Mouse (Mus musculus) MEL (cell line): ENCODE results near the gene Pmm1. TPM values are rescaled to one million over a fixed set of nuclear protein-coding genes. Genes with fewer than 3 reads are reported as not detected.

Experiments
- DNase-seq: peaks from one replicate; pipeline ENCODE4 v3.0.0; 2011; ENCODE audit warnings: low read depth, low spot score
- H3K27ac ChIP-seq: 2 replicates; pipeline ENCODE4 v1.5.1; 2012; ENCODE audit warnings: low read depth, mild to moderate bottlenecking, control low read depth, low read length, moderate library complexity; ENCODE audit not compliant: control insufficient read depth
- H3K27me3 ChIP-seq, 2 experiments: fragments of 150-350 bp in 1 of 2; sonication (generic) in 1 of 2; 2 replicates each; pipeline ENCODE4 v1.6.1; 2012; ENCODE audit warnings: low read length in 2 of 2, mild to moderate bottlenecking in 2 of 2, improper control_type of control experiment in 1 of 2, moderate library complexity in 1 of 2; ENCODE audit not compliant: insufficient read depth in 2 of 2, control insufficient read depth in 1 of 2
- H3K36me3 ChIP-seq, 2 experiments: 2 replicates each; pipeline ENCODE4 v1.6.1; 2012 to 2014; ENCODE audit warnings: low read length in 2 of 2, improper control_type of control experiment in 1 of 2, inconsistent platforms in 1 of 2, mild to moderate bottlenecking in 1 of 2; ENCODE audit not compliant: insufficient read depth in 2 of 2, control insufficient read depth in 1 of 2
- H3K4me1 ChIP-seq, 2 experiments: fragments of 150-350 bp in 1 of 2; sonication (generic) in 1 of 2; 2 replicates each; pipeline ENCODE4 v1.6.1; 2012; ENCODE audit warnings: low read length in 2 of 2, improper control_type of control experiment in 1 of 2, mild to moderate bottlenecking in 1 of 2; ENCODE audit not compliant: insufficient read depth in 2 of 2, control insufficient read depth in 1 of 2
- H3K4me3 ChIP-seq, 2 experiments: fragments of 150-350 bp in 1 of 2; sonication (generic) in 1 of 2; 2 replicates each; pipeline ENCODE4 v1.5.1; 2012; ENCODE audit warnings: low read depth in 2 of 2, low read length in 2 of 2, mild to moderate bottlenecking in 2 of 2, moderate library complexity in 2 of 2, control low read depth in 1 of 2, improper control_type of control experiment in 1 of 2; ENCODE audit not compliant: control insufficient read depth in 1 of 2, insufficient read depth in 1 of 2
- H3K79me2 ChIP-seq: 2 replicates; pipeline ENCODE4 v1.6.1; 2012; ENCODE audit warnings: mild to moderate bottlenecking, low read length, moderate library complexity; ENCODE audit not compliant: control insufficient read depth, poor library complexity, insufficient read depth
- H3K9ac ChIP-seq: 2 replicates; pipeline ENCODE4 v1.6.1; 2012; ENCODE audit warnings: low read depth, mild to moderate bottlenecking, control low read depth, low read length, moderate library complexity; ENCODE audit not compliant: control insufficient read depth, poor library complexity, severe bottlenecking
- H3K9me3 ChIP-seq: fragments of 150-350 bp; sonication (generic); replicated peaks from 2 replicates; pipeline ENCODE4 v1.6.1; 2012; ENCODE audit warnings: mild to moderate bottlenecking, low read length, improper control_type of control experiment, moderate library complexity; ENCODE audit not compliant: insufficient read depth
- CTCF ChIP-seq, 3 experiments: IDR thresholded peaks in 2 of 3; conservative IDR thresholded peaks in 1 of 3; 2 replicates each; pipeline ENCODE4 v1.5.1; 2011 to 2012; ENCODE audit warnings: low read length in 3 of 3, low read depth in 2 of 3, mild to moderate bottlenecking in 2 of 3, improper control_type of control experiment in 1 of 3, inconsistent platforms in 1 of 3, mixed read lengths in 1 of 3, moderate library complexity in 1 of 3; ENCODE audit not compliant: control insufficient read depth in 1 of 3, insufficient read depth in 1 of 3, poor library complexity in 1 of 3, severe bottlenecking in 1 of 3
- ETS1 ChIP-seq: IDR thresholded peaks from 2 replicates; pipeline ENCODE4 v1.6.1; 2012; ENCODE audit warnings: low read depth, mild to moderate bottlenecking, inconsistent platforms, low read length, improper control_type of control experiment, moderate library complexity
- MAFK ChIP-seq: IDR thresholded peaks from 2 replicates; pipeline ENCODE4 v1.6.1; 2011; ENCODE audit warnings: low read depth, mild to moderate bottlenecking, low read length, improper control_type of control experiment, borderline replicate concordance
- MEF2A ChIP-seq: IDR thresholded peaks from 2 replicates; pipeline ENCODE4 v1.6.1; 2014; ENCODE audit warnings: low read depth, mild to moderate bottlenecking, inconsistent platforms, low read length, improper control_type of control experiment; ENCODE audit not compliant: poor library complexity, insufficient replicate concordance, severe bottlenecking; ENCODE audit errors: extremely low read depth
- RAD21 ChIP-seq: IDR thresholded peaks from 2 replicates; pipeline ENCODE4 v1.6.1; 2011; ENCODE audit warnings: mild to moderate bottlenecking, low read depth, low read length, improper control_type of control experiment
- SMC3 ChIP-seq: IDR thresholded peaks from 2 replicates; pipeline ENCODE4 v1.6.1; 2011; ENCODE audit warnings: low read depth, low read length, improper control_type of control experiment
- ZC3H11A ChIP-seq: IDR thresholded peaks from 2 replicates; pipeline ENCODE4 v1.6.1; 2012; ENCODE audit warnings: low read depth, mild to moderate bottlenecking, inconsistent platforms, low read length, improper control_type of control experiment
- polyA plus RNA-seq, 2 experiments: library from polyadenylated mRNA; stranded (reverse) in 1 of 2; unstranded in 1 of 2; fragments of >175 nt in 1 of 2; fragments of >200 nt in 1 of 2; gene quantifications; 2 replicates each; pipeline versions ENCODE4 v1.2.1 to v1.2.4; 2012; ENCODE audit warnings: low replicate concordance in 2 of 2, low read depth in 1 of 2; ENCODE audit not compliant: insufficient read length in 2 of 2, insufficient read depth in 1 of 2, missing spikeins in 1 of 2
- total RNA-seq: library from RNA; depleted of rRNA; stranded (reverse); fragments of 300-350 nt; gene quantifications from 2 replicates; pipeline ENCODE4 v1.2.3, GENCODE M21; 2012; rRNA removed

Pmm1 gene
- total and polyA plus RNA-seq, 3 experiments = 72.7 to 111 TPM; not detected in 1

- peak; percentile 80 for DNase-seq
- Histone ChIP-seq H3K4me1 (no peaks in the 10 kb centered on the region), H3K9me3 (no peaks in the 10 kb centered on the region), H3K4me3 (no peak overlapping the region), H3K9ac (no peak overlapping the region), H3K27ac (no peak overlapping the region), H3K79me2 (no peaks in the 10 kb centered on the region), H3K36me3 (peaks cover 0 to 35% of the 10 kb centered on the region in 2 experiments; a peak in 2 of 4 replicates), H3K27me3 (no peaks in the 10 kb centered on the region)
- TF ChIP-seq CTCF (IDR thresholded peaks at IDR 0.05 in 2 of 3, conservative IDR thresholded peaks at IDR 0.05 in 1 of 3; ENCODE audit: control insufficient read depth in 1 of 3, insufficient read depth in 1 of 3, low read depth in 2 of 3, low read length in 3 of 3, poor library complexity in 1 of 3, severe bottlenecking in 1 of 3) (peak; percentile 72 to 91 (median 84)), MEF2A (no peak), ETS1 (no peak), SMC3 (peak; percentile 71), RAD21 (peak; percentile 80), ZC3H11A (peak; percentile 61), MAFK (no peak)
These were observed 55.8 kb downstream of the Pmm1 start for GRCm38 (mm10) chr15:81904939-81905338.

Other genes starting within 250 kb of the Pmm1 start
- 16.9 and 18.2 TPM in 2 replicates for gene Zc3h7b, start 215.9 kb downstream of the Pmm1 start, total RNA-seq
- gene Zc3h7b, start 215.9 kb downstream of the Pmm1 start, polyA plus RNA-seq = 100 to 1,000 TPM in 1 of 2 experiments, 10 to 100 TPM in 1; 41.5 to 108 TPM
- 191 and 197 TPM in 2 replicates for gene Rangap1, start 215.4 kb downstream of the Pmm1 start, total RNA-seq
- 100 to 1,000 TPM in 1 of 2 experiments, not detected in 1; 281 TPM for gene Rangap1, start 215.4 kb downstream of the Pmm1 start, polyA plus RNA-seq
- 11.6 and 12.3 TPM in 2 replicates for gene Tef, start 158.5 kb downstream of the Pmm1 start, total RNA-seq
- 10 to 100 TPM in 1 of 2 experiments, not detected in 1; 21.7 TPM for gene Tef, start 158.5 kb downstream of the Pmm1 start, polyA plus RNA-seq
- 21.6 and 23.5 TPM in 2 replicates for gene Tob2, start 102.1 kb downstream of the Pmm1 start, total RNA-seq
- gene Tob2, start 102.1 kb downstream of the Pmm1 start, polyA plus RNA-seq = 10 to 100 TPM in 1 of 2 experiments, not detected in 1; 20.7 TPM
- gene Phf5a, start 89.0 kb downstream of the Pmm1 start, total RNA-seq = 112 and 128 TPM in 2 replicates
- 100 to 1,000 TPM in 1 of 2 experiments, not detected in 1; 164 TPM for gene Phf5a, start 89.0 kb downstream of the Pmm1 start, polyA plus RNA-seq
- gene Aco2, start 88.6 kb downstream of the Pmm1 start, total RNA-seq = 241 and 248 TPM in 2 replicates
- 1,000 to 10,000 TPM in 1 of 2 experiments, 100 to 1,000 TPM in 1; 447 to 1,242 TPM for gene Aco2, start 88.6 kb downstream of the Pmm1 start, polyA plus RNA-seq
- gene Polr3h, start 34.7 kb downstream of the Pmm1 start, total RNA-seq = 87.9 and 109 TPM in 2 replicates
- gene Polr3h, start 34.7 kb downstream of the Pmm1 start, polyA plus RNA-seq = 100 to 1,000 TPM in 1 of 2 experiments, not detected in 1; 304 TPM
- gene Csdc2, start 24.2 kb downstream of the Pmm1 start, total RNA-seq = not detected in 2 replicates
- not detected for gene Csdc2, start 24.2 kb downstream of the Pmm1 start, polyA plus RNA-seq
- not detected in 2 replicates for gene 1700029P11Rik, start 19.6 kb upstream of the Pmm1 start, total RNA-seq
- under 1 TPM in 1 of 2 experiments, not detected in 1; 0.07 TPM for gene 1700029P11Rik, start 19.6 kb upstream of the Pmm1 start, polyA plus RNA-seq
- 90.3 and 108 TPM in 2 replicates for gene Xrcc6, start 26.9 kb upstream of the Pmm1 start, total RNA-seq
- 100 to 1,000 TPM in 1 of 2 experiments, not detected in 1; 108 TPM for gene Xrcc6, start 26.9 kb upstream of the Pmm1 start, polyA plus RNA-seq
- gene Desi1, start 72.9 kb upstream of the Pmm1 start, total RNA-seq = 22.6 and 26.3 TPM in 2 replicates
- 100 to 1,000 TPM in 1 of 2 experiments, not detected in 1; 116 TPM for gene Desi1, start 72.9 kb upstream of the Pmm1 start, polyA plus RNA-seq
- gene Snu13, start 86.7 kb upstream of the Pmm1 start, total RNA-seq = 262 and 297 TPM in 2 replicates
- gene Snu13, start 86.7 kb upstream of the Pmm1 start, polyA plus RNA-seq = 100 to 1,000 TPM; 196 to 375 TPM
- gene 4930407I10Rik, start 98.2 kb upstream of the Pmm1 start, total RNA-seq = not detected in 2 replicates
- gene 4930407I10Rik, start 98.2 kb upstream of the Pmm1 start, polyA plus RNA-seq = not detected
- gene Mei1, start 109.1 kb upstream of the Pmm1 start, total RNA-seq = not detected in 2 replicates
- gene Mei1, start 109.1 kb upstream of the Pmm1 start, polyA plus RNA-seq = not detected
- gene Ccdc134, start 167.0 kb upstream of the Pmm1 start, total RNA-seq = 11.8 and 19.7 TPM in 2 replicates
- gene Ccdc134, start 167.0 kb upstream of the Pmm1 start, polyA plus RNA-seq = 10 to 100 TPM in 1 of 2 experiments, not detected in 1; 17.5 TPM
- 40.5 and 52.2 TPM in 2 replicates for gene Srebf2, start 186.3 kb upstream of the Pmm1 start, total RNA-seq
- gene Srebf2, start 186.3 kb upstream of the Pmm1 start, polyA plus RNA-seq = 100 to 1,000 TPM in 1 of 2 experiments, not detected in 1; 161 TPM